ENCODE assay signal across 24 mouse cellular contexts in the genomic region with DNA sequence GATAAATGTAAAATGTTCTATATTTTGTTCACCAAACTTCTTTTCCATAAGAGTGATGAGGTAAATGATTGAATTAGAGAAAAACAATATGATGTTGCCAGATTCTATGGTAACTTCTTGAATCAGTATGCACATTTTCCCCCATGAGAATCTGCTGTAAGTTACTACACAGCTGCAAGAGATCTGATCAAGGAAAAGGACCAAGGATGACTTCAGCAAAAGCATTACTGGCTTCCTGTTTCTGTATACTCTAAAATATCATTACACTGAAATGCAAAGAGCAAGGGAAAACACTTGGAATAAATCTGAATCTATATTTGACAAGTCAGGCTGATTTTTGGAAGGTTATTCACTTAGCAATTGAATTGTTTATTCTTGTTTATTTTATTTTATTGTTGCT. TPM values are rescaled to one million over a fixed set of nuclear protein-coding genes. Genes with fewer than 3 reads are reported as not detected.
DNase-seq lines count a peak whose midpoint lies in the region; ATAC-seq and TF ChIP-seq lines count a peak whose summit lies in the region.
"Had no signal": no experiment of that assay in that cellular context is flagged by ENCODE, and none has a peak within 500 bp of the region (broad histone marks: within the 10 kb centered on the region; RNA-seq: fewer than 3 reads in every experiment).

No protein-coding gene starts in this region.

- no peaks in the 10 kb centered on the region for H3K27me3 ChIP-seq in embryonic facial prominence, embryonic 14.5 days (replicated peaks; ENCODE audit: control insufficient read depth, insufficient read depth, low read length)
- no peaks in the 10 kb centered on the region for H3K27me3 ChIP-seq in embryonic facial prominence, embryonic 10.5 days (replicated peaks; ENCODE audit: low read depth, poor library complexity, severe bottlenecking)
- H3K27me3 ChIP-seq in lung, postnatal 0 days (replicated peaks; ENCODE audit: insufficient read depth, low read length): no peaks in the 10 kb centered on the region
- H3K27me3 ChIP-seq: forebrain, embryonic 13.5 days; hindbrain, embryonic 12.5 days had no signal

- no peaks in the 10 kb centered on the region for H3K4me1 ChIP-seq in embryonic facial prominence, embryonic 14.5 days (ENCODE audit: control insufficient read depth, insufficient read depth, low read length)
- no peaks in the 10 kb centered on the region for H3K4me1 ChIP-seq in embryonic facial prominence, embryonic 10.5 days
- H3K4me1 ChIP-seq in lung, postnatal 0 days (ENCODE audit: insufficient read depth, low read depth, low read length): no peaks in the 10 kb centered on the region
- H3K4me1 ChIP-seq: embryonic facial prominence, embryonic 13.5 days; forebrain, embryonic 13.5 days; hindbrain, embryonic 12.5 days had no signal

- no peak for TF ChIP-seq EP300 in lung, postnatal 0 days (IDR thresholded peaks at IDR 0.05)

- no peak for TF ChIP-seq CTCF in lung, postnatal 0 days (IDR thresholded peaks at IDR 0.05)

- no peak overlapping the region for H3K9ac ChIP-seq in embryonic facial prominence, embryonic 14.5 days (ENCODE audit: low read depth, low read length)
- no peak overlapping the region for H3K9ac ChIP-seq in lung, postnatal 0 days (replicated peaks; ENCODE audit: low read depth)
- H3K9ac ChIP-seq: embryonic facial prominence, embryonic 13.5 days; forebrain, embryonic 13.5 days; forebrain, postnatal 0 days; hindbrain, embryonic 12.5 days had no signal

- no peak for ATAC-seq in embryonic facial prominence, embryonic 14.5 days (ENCODE audit: low read depth)
- ATAC-seq in megakaryocyte, adult 5-6 weeks (ENCODE audit: poor library complexity, severe bottlenecking): 0 out of 2 replicates have a peak, but pooled peaks have one; percentile 40
- ATAC-seq in lung, postnatal 0 days: no peak
- no peak; the same call in 1 of the 2 replicates for ATAC-seq in granulocyte monocyte progenitor cell, adult 5-6 weeks (replicated peaks; ENCODE audit: poor library complexity, severe bottlenecking)
- ATAC-seq: forebrain, embryonic 13.5 days; forebrain, postnatal 0 days; hindbrain, embryonic 16.5 days; inflammation-experienced regulatory T-cells, adult 6 months had no signal

- no peak overlapping the region for H3K27ac ChIP-seq in embryonic facial prominence, embryonic 14.5 days (replicated peaks; ENCODE audit: low read depth, low read length)
- no peak overlapping the region for H3K27ac ChIP-seq in embryonic facial prominence, embryonic 10.5 days (replicated peaks)
- H3K27ac ChIP-seq in lung, postnatal 0 days (ENCODE audit: low read length): no peak overlapping the region
- H3K27ac ChIP-seq: embryonic facial prominence, embryonic 13.5 days; forebrain, embryonic 13.5 days; hindbrain, embryonic 12.5 days had no signal

- DNase-seq in embryonic facial prominence, embryonic 14.5 days (ENCODE audit: low spot score): peak; percentile 19
- DNase-seq in embryonic facial prominence, embryonic 10.5 days (ENCODE audit: low spot score): no peak
- DNase-seq in thymus, postnatal 0 days (ENCODE audit: low spot score): peak; percentile 12
- no peak for DNase-seq in thymus, postnatal 10 days (ENCODE audit: low spot score in 2 of 2)
- DNase-seq in lung, postnatal 0 days (ENCODE audit: low spot score): no peak
- no peak for DNase-seq in adrenal gland, postnatal 10 days
- DNase-seq: adrenal gland, postnatal 14 days; cerebellum, adult 18-20 months; cerebellum, postnatal 10 days; forebrain, postnatal 0 days; gastrocnemius, postnatal 14 days; heart, postnatal 10 days; heart, postnatal 4 days had no signal

- no peak overlapping the region for H3K4me3 ChIP-seq in embryonic facial prominence, embryonic 14.5 days (ENCODE audit: low read depth, low read length)
- no peak overlapping the region for H3K4me3 ChIP-seq in embryonic facial prominence, embryonic 10.5 days
- no peak overlapping the region for H3K4me3 ChIP-seq in lung, postnatal 0 days (ENCODE audit: low read depth, low read length)
- H3K4me3 ChIP-seq: embryonic facial prominence, embryonic 13.5 days; forebrain, embryonic 13.5 days; hindbrain, embryonic 12.5 days had no signal

- no peaks in the 10 kb centered on the region for H3K36me3 ChIP-seq in embryonic facial prominence, embryonic 14.5 days (ENCODE audit: control insufficient read depth, insufficient read depth, low read length)
- no peaks in the 10 kb centered on the region for H3K36me3 ChIP-seq in embryonic facial prominence, embryonic 10.5 days (replicated peaks)
- no peaks in the 10 kb centered on the region for H3K36me3 ChIP-seq in lung, postnatal 0 days (ENCODE audit: insufficient read depth, low read length)
- H3K36me3 ChIP-seq: embryonic facial prominence, embryonic 13.5 days; hindbrain, embryonic 12.5 days had no signal

- H3K9me3 ChIP-seq in embryonic facial prominence, embryonic 14.5 days (ENCODE audit: control insufficient read depth, low read length): no peaks in the 10 kb centered on the region
- no peaks in the 10 kb centered on the region for H3K9me3 ChIP-seq in embryonic facial prominence, embryonic 10.5 days
- H3K9me3 ChIP-seq in lung, postnatal 0 days (ENCODE audit: low read length): no peaks in the 10 kb centered on the region
- H3K9me3 ChIP-seq: embryonic facial prominence, embryonic 13.5 days; forebrain, embryonic 13.5 days; hindbrain, embryonic 12.5 days had no signal

- H3K4me2 ChIP-seq in embryonic facial prominence, embryonic 14.5 days (ENCODE audit: low read depth, low read length): no peak overlapping the region
- H3K4me2 ChIP-seq in lung, postnatal 0 days (replicated peaks; ENCODE audit: low read depth, low read length): no peak overlapping the region
- H3K4me2 ChIP-seq: embryonic facial prominence, embryonic 13.5 days; forebrain, embryonic 13.5 days; hindbrain, embryonic 12.5 days had no signal

RNA-seq across cellular contexts. Expression of a gene that starts 49.1 kb away (rescaled TPM):
- polyA plus RNA-seq in embryonic facial prominence, embryonic 14.5 days (2014; fragmentation: Nextera tagmentation; extraction: Ambion mirVana): 0.43 and 0.47 TPM in 2 replicates
- polyA plus RNA-seq in embryonic facial prominence, embryonic 10.5 days (2016; fragmentation: Nextera tagmentation; extraction: Ambion mirVana): not detected in 2 replicates
- polyA plus RNA-seq in thymus, postnatal 0 days (2015; fragmentation: Nextera tagmentation; extraction: Ambion mirVana): 72.5 and 78.1 TPM in 2 replicates
- 5.6 and 5.7 TPM in 2 replicates for total RNA-seq in megakaryocyte, adult 5-6 weeks (2015)
- total RNA-seq in megakaryocyte, adult 5-6 weeks (2017): 11.1 and 12.6 TPM in 2 replicates
- 0.11 and 0.14 TPM in 2 replicates for polyA plus RNA-seq in lung, postnatal 0 days (2015; fragmentation: Nextera tagmentation; extraction: Ambion mirVana)
- not detected in 2 replicates for total RNA-seq in granulocyte monocyte progenitor cell, adult 5-6 weeks (2014; fragmentation: Nextera tagmentation)
- 0.57 and 0.99 TPM in 2 replicates for total RNA-seq in granulocyte monocyte progenitor cell, adult 5-6 weeks (2017)
- 1 to 10 TPM in 1 of 2 experiments, under 1 TPM in 1; 0.91 to 1.0 TPM for total RNA-seq in adrenal gland, postnatal 10 days (2021)
- total RNA-seq: gastrocnemius, adult 18-20 months; gastrocnemius, postnatal 14 days; heart, postnatal 4 days had no signal
- polyA plus RNA-seq: C2C12; cortical plate, adult 2 months; forebrain, embryonic 13.5 days; forebrain, postnatal 0 days; heart, embryonic 14.5 days; hindbrain, embryonic 12.5 days; hindbrain, embryonic 16.5 days had no signal

Comparison
In these comparisons a context has a peak if more than half of its experiments do, and no peak if none do; other contexts are left out.
1. DNase-seq: peak in embryonic facial prominence, embryonic 14.5 days (single experiment) and thymus, postnatal 0 days (single experiment); none in embryonic facial prominence, embryonic 10.5 days (single experiment), thymus, postnatal 10 days (0 of 2), lung, postnatal 0 days (single experiment) and adrenal gland, postnatal 10 days (single experiment).
2. RNA of a gene that starts 49.1 kb away (polyA plus RNA-seq): 72.5 to 78.1 TPM in thymus, postnatal 0 days; 0.43 to 0.47 TPM in embryonic facial prominence, embryonic 14.5 days, 0.11 to 0.14 TPM in lung, postnatal 0 days and not detected in embryonic facial prominence, embryonic 10.5 days; every median in the first group is over 10 times any median in the second.